Mouse (Mus musculus) neural tube, embryonic 13.5 days (tissue): ENCODE data around the gene Tsnax. TPM values are rescaled to one million over a fixed set of nuclear protein-coding genes. Genes with fewer than 3 reads are reported as not detected.

Experiments used
- ATAC-seq: fragments of 200-750 bp; cut with Nextera tagmentation; 2 replicates; pipeline ENCODE4 v1.8.0; 2017; ENCODE audit warnings: low read depth, mild to moderate bottlenecking, moderate TSS enrichment, moderate library complexity
- H3K27ac ChIP-seq: fragments of 300-500 bp; sonication (generic); replicated peaks from 2 replicates; pipeline ENCODE4 v1.5.1; 2015; ENCODE audit warnings: moderate library complexity, mild to moderate bottlenecking, inconsistent platforms
- H3K27me3 ChIP-seq: fragments of 300-500 bp; sonication (generic); 2 replicates; pipeline ENCODE4 v1.6.1; 2015; ENCODE audit warnings: mild to moderate bottlenecking, inconsistent platforms
- H3K36me3 ChIP-seq: fragments of 300-500 bp; sonication (generic); 2 replicates; pipeline ENCODE4 v1.6.1; 2015; ENCODE audit warnings: mild to moderate bottlenecking, inconsistent platforms
- H3K4me1 ChIP-seq: fragments of 300-500 bp; sonication (generic); replicated peaks from 2 replicates; pipeline ENCODE4 v1.6.1; 2015; ENCODE audit warnings: inconsistent platforms
- H3K4me2 ChIP-seq: fragments of 300-500 bp; sonication (generic); 2 replicates; pipeline ENCODE4 v1.6.1; 2015; ENCODE audit warnings: inconsistent platforms, mild to moderate bottlenecking, moderate library complexity
- H3K4me3 ChIP-seq: fragments of 300-500 bp; sonication (generic); 2 replicates; pipeline ENCODE4 v1.5.1; 2015; ENCODE audit warnings: mild to moderate bottlenecking, inconsistent platforms
- H3K9ac ChIP-seq: fragments of 300-500 bp; sonication (generic); 2 replicates; pipeline ENCODE4 v1.6.1; 2015; ENCODE audit warnings: moderate library complexity, mild to moderate bottlenecking, inconsistent platforms
- H3K9me3 ChIP-seq: fragments of 300-500 bp; sonication (generic); 2 replicates; pipeline ENCODE4 v1.6.1; 2016; ENCODE audit warnings: inconsistent platforms
- WGBS: fragments of 180-500 bp; shearing (Covaris S2); methylation state at CpG from one replicate; pipeline ENCODE4 v1.1.7; 2015; 5-methylcytosine and 5-hydroxymethylcytosine counted together
- polyA plus RNA-seq: library from polyadenylated mRNA; unstranded; fragments of >200 nt; fragmentation: Nextera tagmentation; extraction: Ambion mirVana; gene quantifications from 2 replicates; pipeline ENCODE4 v1.2.1, GENCODE M21; 2015

Gene Tsnax
- polyA plus RNA-seq, 1 experiment from 2014 or later: 159 TPM

DNA sequence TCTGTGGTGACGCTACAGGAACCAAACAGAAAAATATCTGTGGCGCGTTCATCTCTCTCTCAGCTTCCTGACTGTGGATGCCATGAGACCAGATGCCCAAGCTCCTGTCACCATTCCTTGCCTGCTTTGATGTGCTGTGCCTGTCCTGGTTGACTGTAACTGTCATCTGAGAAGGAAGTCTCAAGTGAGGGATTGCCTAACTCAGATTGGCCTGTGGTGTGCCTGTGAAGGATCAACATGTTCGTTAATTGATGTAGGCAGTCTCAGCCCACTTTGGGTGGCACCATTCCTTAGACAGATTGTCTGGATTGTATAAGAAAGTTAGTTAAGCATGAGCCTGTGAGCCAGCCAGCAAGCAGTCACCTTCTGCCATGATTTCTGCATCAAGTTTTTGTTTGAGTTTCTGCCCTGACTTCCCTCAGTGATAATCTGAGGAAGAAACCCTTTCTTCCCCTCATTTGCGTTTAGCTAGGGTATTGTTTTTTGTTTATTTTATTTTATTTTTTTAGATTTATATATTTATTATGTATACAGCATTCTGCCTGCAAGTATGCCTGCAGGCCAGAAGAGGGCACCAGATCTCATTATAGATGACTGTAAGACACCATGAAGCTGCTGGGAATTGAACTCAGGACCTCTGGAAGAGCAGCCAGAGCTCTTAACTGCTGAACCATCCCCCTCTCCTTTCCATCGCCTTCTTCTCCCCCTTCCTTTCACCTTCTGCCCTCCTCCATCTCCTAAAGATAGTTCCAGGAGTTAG, 55.5 kb downstream of the Tsnax start:
- Histone ChIP-seq H3K27me3 (no peaks in the 10 kb centered on the region), H3K9ac (no peak overlapping the region), H3K4me3 (no peak overlapping the region), H3K9me3 (no peaks in the 10 kb centered on the region), H3K4me1 (peaks cover 21% of the 10 kb centered on the region; the same call in 1 of the 2 replicates), H3K4me2 (no peak overlapping the region), H3K36me3 (no peaks in the 10 kb centered on the region), H3K27ac (peak overlapping the region; percentile 67)
- ATAC-seq: no peak
- WGBS: 85% methylated on average over 6 of the region's 6 CpGs

DNA sequence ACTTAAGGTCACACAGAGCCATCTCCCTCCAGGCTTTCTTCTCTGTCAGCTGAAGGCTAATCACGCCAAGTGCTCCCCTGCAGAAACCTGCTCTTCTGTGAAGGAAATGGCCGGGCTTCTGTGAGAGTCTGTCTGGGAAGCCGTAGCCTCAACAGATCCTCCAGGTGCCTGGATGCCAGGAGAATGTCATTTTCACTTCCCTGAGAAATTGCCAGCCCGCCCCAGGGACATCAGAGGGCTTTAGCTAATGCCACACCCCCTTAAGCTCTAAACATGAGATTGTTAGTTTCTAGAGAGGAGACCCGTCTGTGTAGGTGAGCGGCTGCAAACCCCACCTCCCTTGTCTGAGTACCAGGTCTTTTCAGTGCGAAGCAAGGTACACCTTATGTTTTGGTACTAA, 56.5 kb downstream of the Tsnax start:
- H3K27me3 ChIP-seq: no peaks in the 10 kb centered on the region
- no peak overlapping the region for H3K9ac ChIP-seq
- H3K4me2 ChIP-seq: no peak overlapping the region
- ATAC-seq: no peak
- no peaks in the 10 kb centered on the region for H3K9me3 ChIP-seq
- H3K36me3 ChIP-seq: no peaks in the 10 kb centered on the region
- WGBS: 74% methylated on average over 7 of the region's 7 CpGs
- H3K4me1 ChIP-seq: peaks cover 21% of the 10 kb centered on the region; the same call in 1 of the 2 replicates
- no peak overlapping the region for H3K27ac ChIP-seq
- no peak overlapping the region for H3K4me3 ChIP-seq

DNA sequence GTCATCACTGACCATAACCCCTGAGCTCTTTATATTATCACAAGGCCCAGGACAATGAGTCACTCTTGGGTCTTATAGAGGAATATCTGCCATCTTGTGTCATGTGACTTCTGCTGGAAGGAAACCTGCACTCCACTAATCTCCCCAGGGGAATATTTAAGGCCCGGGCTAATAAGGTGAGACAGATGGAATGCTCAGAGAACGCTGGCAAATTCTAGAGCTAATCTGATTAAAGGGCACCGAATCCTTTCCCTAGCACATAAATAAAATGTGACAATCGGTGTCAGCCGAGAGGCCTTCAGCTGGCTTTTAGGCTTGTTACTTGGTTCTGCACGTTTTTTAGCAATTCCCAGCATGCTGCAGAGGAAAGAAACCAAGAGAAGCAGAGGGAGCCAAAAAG, 56.9 kb downstream of the Tsnax start:
- H3K9ac ChIP-seq: no peak overlapping the region
- no peak overlapping the region for H3K4me2 ChIP-seq
- H3K36me3 ChIP-seq: no peaks in the 10 kb centered on the region
- ATAC-seq: no peak
- no peaks in the 10 kb centered on the region for H3K9me3 ChIP-seq
- WGBS: 44% methylated on average over 6 of the region's 6 CpGs
- H3K4me1 ChIP-seq: peaks cover 21% of the 10 kb centered on the region; the same call in 1 of the 2 replicates
- no peaks in the 10 kb centered on the region for H3K27me3 ChIP-seq
- no peak overlapping the region for H3K4me3 ChIP-seq
- H3K27ac ChIP-seq: no peak overlapping the region

DNA sequence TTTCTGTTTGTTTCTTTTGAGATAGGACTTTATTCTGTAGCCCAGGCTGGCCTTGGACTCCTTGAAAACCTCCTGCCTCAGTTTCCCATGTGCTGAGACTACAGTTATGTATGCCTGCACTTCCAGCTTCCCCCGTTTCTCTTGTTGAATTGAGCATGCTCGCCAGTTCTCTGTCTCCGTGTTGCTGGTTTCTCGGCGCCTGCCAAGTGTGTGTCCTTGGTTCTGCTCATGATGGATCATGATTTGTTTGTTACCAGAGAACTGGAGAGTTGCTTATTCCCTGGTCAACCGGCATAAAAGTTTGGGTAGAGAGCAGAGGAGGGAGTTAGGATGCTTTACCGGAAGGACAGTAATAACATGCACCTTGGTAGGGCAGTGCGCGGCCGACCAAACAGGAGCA, 61.3 kb downstream of the Tsnax start:
- H3K36me3 ChIP-seq: no peaks in the 10 kb centered on the region
- H3K4me2 ChIP-seq: no peak overlapping the region
- whole genome bisulfite sequencing: 95% methylated on average over 10 of the region's 10 CpGs
- no peak for ATAC-seq
- no peak overlapping the region for H3K9ac ChIP-seq
- no peaks in the 10 kb centered on the region for H3K9me3 ChIP-seq
- H3K4me3 ChIP-seq: no peak overlapping the region
- no peak overlapping the region for H3K27ac ChIP-seq
- peaks cover 21% of the 10 kb centered on the region for H3K4me1 ChIP-seq
- no peaks in the 10 kb centered on the region for H3K27me3 ChIP-seq

DNA sequence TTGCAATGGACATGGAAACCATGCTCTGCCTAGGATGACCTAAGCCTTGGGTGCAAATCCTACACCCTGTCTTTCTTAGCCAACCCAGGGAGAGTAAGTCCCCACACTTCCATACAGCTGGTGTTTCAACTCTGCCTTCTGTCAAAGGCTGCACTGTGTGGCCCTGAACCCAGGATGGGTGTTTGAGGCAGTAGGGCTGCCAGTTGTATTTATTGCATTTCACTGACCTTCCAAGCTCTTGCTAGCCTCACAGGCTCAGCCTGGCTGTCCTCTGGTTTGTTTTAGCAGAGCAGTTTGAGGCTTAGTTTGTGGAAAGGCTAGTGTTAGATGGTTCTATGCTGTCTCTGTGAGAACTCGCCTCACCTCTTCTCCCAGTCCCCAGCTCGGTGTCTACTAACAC, 61.8 kb downstream of the Tsnax start:
- ATAC-seq: no peak

DNA sequence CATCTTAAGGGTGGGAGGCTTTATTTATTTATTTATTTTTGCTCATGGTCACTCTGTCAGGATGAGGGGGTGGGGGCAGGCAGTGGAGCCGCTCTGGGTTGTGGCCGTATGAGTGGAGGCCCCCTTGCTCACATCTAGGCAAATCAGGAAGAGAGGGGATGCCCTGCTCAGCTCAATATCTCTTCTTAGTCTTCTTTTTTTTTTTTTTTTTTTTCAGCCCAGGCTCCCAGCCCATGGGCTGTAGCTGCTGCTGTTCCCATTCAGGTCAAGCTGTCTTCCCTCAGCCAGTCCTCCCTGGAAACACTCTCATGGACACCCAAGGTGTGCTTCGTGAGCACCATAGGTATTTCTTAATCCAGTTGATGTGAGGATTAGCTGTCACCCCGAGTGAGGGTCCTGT, 62.6 kb downstream of the Tsnax start:
- Histone ChIP-seq H3K27ac (no peak overlapping the region), H3K4me2 (no peak overlapping the region), H3K9me3 (no peaks in the 10 kb centered on the region), H3K4me1 (peaks cover 14% of the 10 kb centered on the region), H3K27me3 (no peaks in the 10 kb centered on the region), H3K9ac (no peak overlapping the region), H3K4me3 (no peak overlapping the region), H3K36me3 (no peaks in the 10 kb centered on the region)
- ATAC-seq: no peak
- 90% methylated on average over 4 of the region's 4 CpGs for WGBS

More for the DNA sequence above, 61.8 kb downstream of the Tsnax start:
- Histone ChIP-seq H3K4me3 (no peak overlapping the region), H3K27me3 (no peaks in the 10 kb centered on the region), H3K9me3 (no peaks in the 10 kb centered on the region), H3K9ac (no peak overlapping the region), H3K27ac (no peak overlapping the region), H3K4me1 (peaks cover 21% of the 10 kb centered on the region), H3K4me2 (no peak overlapping the region), H3K36me3 (no peaks in the 10 kb centered on the region)
- WGBS: 85% methylated on average over 2 of the region's 2 CpGs

DNA sequence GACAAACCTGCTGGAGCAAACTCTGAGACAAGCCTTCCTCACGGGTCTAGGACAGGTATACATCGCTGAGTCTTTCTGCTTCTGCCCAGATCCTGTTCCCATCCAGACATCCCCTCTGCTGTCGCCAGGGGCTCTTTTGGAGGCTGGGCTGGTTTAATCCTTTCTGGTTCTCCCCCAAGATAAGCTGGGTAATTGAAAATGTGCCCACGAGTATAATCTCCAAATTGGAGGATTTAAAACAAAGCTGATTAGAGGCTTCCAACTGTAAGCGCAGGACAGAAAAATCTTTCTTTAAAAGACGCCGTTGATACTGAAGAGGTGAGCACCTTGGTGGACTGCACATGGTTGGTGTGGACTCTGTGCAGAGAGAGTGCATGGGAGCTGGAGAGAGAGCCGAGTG, 64.5 kb downstream of the Tsnax start:
- H3K9ac ChIP-seq: no peak overlapping the region
- no peaks in the 10 kb centered on the region for H3K27me3 ChIP-seq
- H3K27ac ChIP-seq: no peak overlapping the region
- no peak overlapping the region for H3K4me2 ChIP-seq
- no peak for ATAC-seq
- H3K4me3 ChIP-seq: no peak overlapping the region
- WGBS: 85% methylated on average over 8 of the region's 8 CpGs
- peaks cover 29% of the 10 kb centered on the region for H3K4me1 ChIP-seq
- no peaks in the 10 kb centered on the region for H3K36me3 ChIP-seq
- no peaks in the 10 kb centered on the region for H3K9me3 ChIP-seq

DNA sequence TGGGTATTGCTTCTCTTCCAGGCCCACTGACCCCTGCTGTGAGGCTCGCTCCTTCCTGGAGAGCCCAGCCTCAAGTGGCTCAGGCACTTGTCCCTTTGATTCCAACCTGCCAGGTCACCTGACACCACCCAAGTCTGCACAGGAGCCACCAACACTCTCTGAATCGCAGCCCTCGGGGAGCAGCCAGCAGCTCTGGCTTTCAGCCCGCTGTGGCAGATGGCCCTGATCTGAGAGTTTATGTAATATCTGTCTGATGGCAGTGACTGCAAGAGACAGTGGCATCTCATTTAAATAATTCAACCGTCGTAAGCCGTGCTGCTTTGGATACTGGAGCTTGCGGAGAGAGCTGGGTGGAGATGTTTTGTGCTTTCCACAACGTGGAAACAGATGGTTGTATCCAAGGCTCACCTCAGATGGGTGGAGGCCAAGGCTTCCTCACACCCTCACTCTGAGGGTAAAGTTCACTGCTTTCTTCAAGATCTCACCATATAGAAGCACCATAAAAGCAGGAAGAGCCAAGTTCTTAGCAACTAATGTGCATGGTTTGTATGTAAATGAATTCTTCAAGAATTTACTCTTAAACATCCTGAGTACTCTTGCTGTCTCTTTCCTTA, 66.1 kb downstream of the Tsnax start:
- Histone ChIP-seq H3K9ac (no peak overlapping the region), H3K9me3 (no peaks in the 10 kb centered on the region), H3K4me1 (peaks cover 35% of the 10 kb centered on the region), H3K27me3 (no peaks in the 10 kb centered on the region), H3K4me3 (no peak overlapping the region), H3K36me3 (no peaks in the 10 kb centered on the region), H3K27ac (peak overlapping the region; percentile 52; the same call in 1 of the 2 replicates), H3K4me2 (no peak overlapping the region)
- ATAC-seq: peak; percentile 63; the same call in 1 of the 2 replicates
- 47% methylated on average over 9 of the region's 9 CpGs for WGBS

DNA sequence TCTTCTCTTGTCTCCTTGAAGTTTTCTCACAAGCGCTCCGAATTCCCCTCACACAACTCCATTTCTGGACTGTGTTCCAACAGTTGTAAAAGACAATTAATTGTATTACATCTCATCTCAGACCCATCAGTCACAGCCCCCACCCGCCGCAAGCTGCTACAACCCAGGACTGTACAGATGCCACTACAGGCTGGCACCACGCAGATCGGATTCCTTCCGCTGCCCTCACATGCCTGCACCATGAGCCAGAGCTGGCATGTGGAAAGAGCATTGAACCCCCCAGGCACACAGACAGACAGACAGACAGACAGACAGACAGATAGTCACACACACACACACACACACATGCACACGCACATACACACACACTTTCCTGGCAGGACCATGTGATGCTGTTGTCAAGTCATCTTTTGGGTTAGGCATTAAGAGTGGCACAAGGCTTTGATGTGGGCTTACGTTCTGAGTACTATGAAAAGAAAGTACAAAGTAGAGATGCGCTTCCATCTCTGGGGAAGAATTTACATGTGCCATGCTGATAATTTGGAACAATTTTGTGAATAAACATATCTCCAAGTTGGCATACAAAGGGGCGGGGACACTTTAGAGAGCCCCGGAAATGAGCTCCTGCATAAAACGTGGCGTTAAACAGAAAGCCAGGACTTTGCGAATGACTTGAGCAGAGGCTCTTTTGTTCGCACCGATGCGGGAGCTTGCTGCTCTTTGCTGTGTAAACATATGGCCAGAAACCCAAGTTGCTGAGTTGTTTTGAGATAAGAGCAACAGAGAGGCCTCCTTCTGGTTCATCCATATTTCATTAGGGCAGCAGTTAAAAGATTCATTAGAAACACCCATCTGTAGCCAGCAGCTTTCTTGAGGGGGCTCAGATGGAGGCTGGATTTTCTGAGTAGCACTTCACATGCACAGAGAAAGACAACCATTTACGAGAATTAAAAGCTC, 67.9 kb downstream of the Tsnax start:
- no peak overlapping the region for H3K4me2 ChIP-seq
- 67% methylated on average over 19 of the region's 19 CpGs for WGBS
- no peaks in the 10 kb centered on the region for H3K36me3 ChIP-seq
- H3K9me3 ChIP-seq: no peaks in the 10 kb centered on the region
- peak overlapping the region; percentile 46 for H3K27ac ChIP-seq
- H3K4me3 ChIP-seq: no peak overlapping the region
- H3K27me3 ChIP-seq: no peaks in the 10 kb centered on the region
- 0 out of 2 replicates have a peak overlapping the region, but pooled peaks have one; percentile 31 for H3K9ac ChIP-seq
- peaks cover 35% of the 10 kb centered on the region for H3K4me1 ChIP-seq
- no peak for ATAC-seq

DNA sequence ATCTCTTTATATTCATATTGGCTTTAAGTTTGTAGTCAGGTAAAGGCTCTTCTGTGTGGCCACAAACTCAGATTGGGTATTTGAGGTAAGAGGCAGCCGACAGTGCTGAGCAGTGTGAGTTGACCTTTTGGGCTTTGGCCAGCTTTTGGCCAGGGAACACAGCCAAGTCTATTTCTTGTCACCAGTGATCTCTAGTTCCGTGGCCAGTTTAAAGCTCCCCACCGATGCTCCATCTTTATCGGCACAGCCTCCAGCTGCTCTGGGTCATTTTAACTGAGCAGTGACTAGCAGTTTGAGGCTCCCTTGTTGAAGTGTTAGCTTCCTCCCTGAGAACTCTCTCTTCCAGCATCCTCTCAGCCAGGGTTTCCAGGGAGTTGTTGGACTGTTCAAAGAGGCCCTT, 70.9 kb downstream of the Tsnax start:
- H3K4me3 ChIP-seq: no peak overlapping the region
- peak overlapping the region; percentile 64 for H3K27ac ChIP-seq
- no peaks in the 10 kb centered on the region for H3K9me3 ChIP-seq
- WGBS: 73% methylated on average over 4 of the region's 4 CpGs
- no peak overlapping the region for H3K9ac ChIP-seq
- H3K27me3 ChIP-seq: no peaks in the 10 kb centered on the region
- peaks cover 29% of the 10 kb centered on the region for H3K4me1 ChIP-seq
- H3K4me2 ChIP-seq: no peak overlapping the region
- no peak for ATAC-seq
- H3K36me3 ChIP-seq: no peaks in the 10 kb centered on the region
